8 mouse cellular contexts compared by ENCODE assay signal in the genomic region with DNA sequence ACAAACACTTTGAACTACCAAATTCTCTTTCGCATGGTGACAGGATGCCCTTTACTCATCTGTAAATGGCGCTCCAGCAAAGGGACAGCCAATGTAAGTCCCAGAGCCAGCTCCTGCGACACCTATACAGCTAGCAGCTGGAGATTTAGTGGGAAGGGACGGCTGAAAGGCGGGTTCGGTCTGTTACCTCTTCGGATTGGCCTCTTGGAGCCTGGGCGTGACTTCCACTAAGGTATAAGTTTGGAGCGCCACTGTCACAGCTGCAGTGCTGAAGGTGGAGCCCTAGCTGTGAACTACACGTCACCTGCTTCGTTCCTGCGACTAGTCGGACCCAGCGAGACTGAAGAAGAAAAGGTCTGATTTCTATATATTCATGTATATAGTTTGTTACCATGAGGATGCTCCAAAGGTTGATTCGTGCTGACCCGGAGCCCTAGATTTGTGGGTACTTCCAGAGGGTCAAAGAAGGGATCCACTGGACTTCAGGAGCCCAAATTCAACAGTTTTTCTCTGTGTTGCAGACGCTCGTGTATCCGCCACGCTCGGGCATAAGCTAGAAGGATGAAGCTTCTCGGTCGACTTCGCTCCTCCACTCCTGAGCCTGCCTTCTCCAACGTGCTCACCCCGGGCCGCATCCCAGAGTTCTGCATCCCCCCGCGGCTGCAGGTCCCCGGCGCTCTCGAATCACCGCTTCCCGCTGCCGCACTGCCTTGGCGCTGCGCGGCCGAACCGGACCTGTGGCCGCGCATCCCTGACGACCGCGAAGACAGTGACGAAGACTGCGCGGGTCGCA. TPM values are rescaled to one million over a fixed set of nuclear protein-coding genes. Genes with fewer than 3 reads are reported as not detected.
A peak's percentile ranks its signal among the peaks of the same experiment; 100 is the strongest.
DNase-seq lines count a peak whose midpoint lies in the region; ATAC-seq and TF ChIP-seq lines count a peak whose summit lies in the region.

A gene (plus strand): TSS at position 275 of the 793 bp plus-strand sequence.

- 0 out of 2 replicates have a peak, but pooled peaks have one; percentile 30 for ATAC-seq in liver, embryonic 16.5 days (ENCODE audit: low read depth)

- no peaks in the 10 kb centered on the region; the same call in 1 of the 2 replicates for H3K9me3 ChIP-seq in liver, embryonic 16.5 days (replicated peaks; ENCODE audit: control insufficient read depth, low read length)

- TF ChIP-seq POLR2A in embryonic fibroblast, embryonic 13.5 days (IDR thresholded peaks at IDR 0.05; ENCODE audit: low read depth, low read length): no peak

- H3K27me3 ChIP-seq in liver, embryonic 16.5 days (ENCODE audit: control insufficient read depth, insufficient read depth, low read depth, low read length): peaks cover 34% of the 10 kb centered on the region

- H3K4me1 ChIP-seq in embryonic fibroblast, embryonic 13.5 days (ENCODE audit: control insufficient read depth, insufficient read depth, low read length): no peaks in the 10 kb centered on the region
- no peaks in the 10 kb centered on the region for H3K4me1 ChIP-seq in liver, embryonic 16.5 days (ENCODE audit: control insufficient read depth, low read depth, low read length)

- DNase-seq in CD4-positive, CD25-positive, alpha-beta regulatory T cell, adult 2 months (ENCODE audit: low read depth, low spot score): peak; percentile 68
- peak; percentile 19 for DNase-seq in adrenal gland, postnatal 25 days
- DNase-seq in heart, postnatal 10 days: peak; percentile 73 to 83
- peak; percentile 21 to 60 for DNase-seq in kidney, postnatal 25 days
- peak; percentile 50 for DNase-seq in retina, embryonic 14.5 days (ENCODE audit: low spot score)
- DNase-seq in adipocyte (ENCODE audit: low spot score): no peak

- no peaks in the 10 kb centered on the region for H3K36me3 ChIP-seq in liver, embryonic 16.5 days (ENCODE audit: control insufficient read depth, insufficient read depth)

- no peak within 1 kb of the TSS for H3K27ac ChIP-seq in embryonic fibroblast, embryonic 13.5 days (ENCODE audit: insufficient read depth, low read length)
- no peak within 1 kb of the TSS for H3K27ac ChIP-seq in liver, embryonic 16.5 days (ENCODE audit: low read length)

- peak within 1 kb of the TSS; percentile 56 for H3K4me2 ChIP-seq in liver, embryonic 16.5 days (ENCODE audit: low read depth, low read length)

- H3K9ac ChIP-seq in liver, embryonic 16.5 days (ENCODE audit: low read depth, low read length): no peak within 1 kb of the TSS

- TF ChIP-seq CTCF in embryonic fibroblast, embryonic 13.5 days (IDR thresholded peaks at IDR 0.05; ENCODE audit: borderline replicate concordance, insufficient read depth, low read length): no peak

- H3K4me3 ChIP-seq in embryonic fibroblast, embryonic 13.5 days (ENCODE audit: insufficient read depth, low read length): peak within 1 kb of the TSS; percentile 27
- peak within 1 kb of the TSS; percentile 48 for H3K4me3 ChIP-seq in liver, embryonic 16.5 days (ENCODE audit: low read depth, low read length)

- intact Hi-C loops in heart, postnatal 10 days (cut with DNase I): loop anchor here (10.0 kb wide), 1 partner anchor 215 kb away; no protein-coding TSS in a partner anchor

- WGBS in liver, embryonic 16.5 days (ENCODE audit: insufficient replicate concordance): 6% methylated on average over 49 of the region's 49 CpGs

RNA-seq across cellular contexts. Expression of the gene that starts here (rescaled TPM):
- 0.24 TPM in 1 of 2 replicates, not detected in the other for total RNA-seq in adrenal gland, postnatal 25 days (2021)
- polyA plus RNA-seq in embryonic fibroblast, embryonic 13.5 days (2011; ENCODE audit: insufficient read length, low read depth, missing spikeins): not detected in 2 replicates
- total RNA-seq in heart, postnatal 10 days (2021): 1 to 10 TPM; 1.7 to 2.6 TPM
- not detected in 2 replicates for polyA plus RNA-seq in liver, embryonic 16.5 days (2015; fragmentation: Nextera tagmentation; extraction: Ambion mirVana)

Comparison
In these comparisons a context has a peak if more than half of its experiments do, and no peak if none do; other contexts are left out.
1. Peak in DNase-seq in adrenal gland, postnatal 25 days; RNA of the gene not detected or under 1 TPM.
2. Peak in ATAC-seq, H3K4me3 ChIP-seq and H3K4me2 ChIP-seq in liver, embryonic 16.5 days; RNA of the gene not detected or under 1 TPM.